10 mouse cellular contexts compared by ENCODE assay signal in the genomic region with DNA sequence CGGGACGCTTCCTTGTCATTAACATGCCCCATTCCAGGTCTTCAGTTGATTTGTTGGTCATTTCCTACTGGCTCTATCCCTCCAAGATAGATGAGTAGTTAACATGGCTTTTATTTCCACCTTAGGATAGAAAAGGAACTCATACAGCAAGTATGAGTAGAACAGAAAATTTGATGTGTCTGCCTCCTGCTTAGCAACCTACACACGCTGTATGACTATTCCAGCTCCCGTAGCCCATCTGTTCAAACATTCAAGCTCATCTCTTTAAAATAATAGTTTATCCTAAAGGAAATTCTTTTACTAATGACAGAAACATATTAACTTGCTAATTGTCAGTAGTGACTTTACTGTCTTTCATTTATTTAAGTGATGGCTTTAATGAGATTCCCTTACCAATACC.
"Had no signal": no experiment of that assay in that cellular context is flagged by ENCODE, and none has a peak within 500 bp of the region (broad histone marks: within the 10 kb centered on the region; RNA-seq: fewer than 3 reads in every experiment).

No protein-coding gene starts in this region.

- DNase-seq: lung, adult 18-20 months; lung, embryonic 14.5 days; lung, postnatal 10 days; lung, postnatal 4 days; midbrain, embryonic 14.5 days; right cerebral cortex, postnatal 25 days; thymus, adult 18-20 months; thymus, postnatal 14 days; thymus, postnatal 36 days had no signal

- ATAC-seq: midbrain, embryonic 16.5 days had no signal
